Mouse (Mus musculus) heart, postnatal 0 days (tissue): ENCODE measurements around the gene Wiz. TPM values are rescaled to one million over a fixed set of nuclear protein-coding genes. Genes with fewer than 3 reads are reported as not detected.

ENCODE experiments used
- ATAC-seq: fragments of 200-750 bp; cut with Nextera tagmentation; 2 replicates; pipeline ENCODE4 v1.8.0; 2017; ENCODE audit warnings: low read depth, moderate number of reproducible peaks, moderate library complexity; ENCODE audit not compliant: insufficient read depth
- DNase-seq: peaks from one replicate; pipeline ENCODE4 v3.0.0-alpha.2; 2016; ENCODE audit warnings: low spot score
- H3K27ac ChIP-seq: fragments of 300-500 bp; sonication (generic); 2 replicates; pipeline ENCODE4 v1.5.1; 2014; ENCODE audit warnings: low read depth, mild to moderate bottlenecking
- H3K27me3 ChIP-seq: fragments of 300-500 bp; sonication (generic); 2 replicates; pipeline ENCODE4 v1.6.1; 2014; ENCODE audit warnings: low read length, mixed read lengths; ENCODE audit not compliant: control insufficient read depth, insufficient read depth
- H3K36me3 ChIP-seq: fragments of 300-500 bp; sonication (generic); replicated peaks from 2 replicates; pipeline ENCODE4 v1.6.1; 2014; ENCODE audit warnings: low read length, mixed read lengths; ENCODE audit not compliant: control insufficient read depth, insufficient read depth
- H3K4me1 ChIP-seq: fragments of 300-500 bp; sonication (generic); 2 replicates; pipeline ENCODE4 v1.6.1; 2014; ENCODE audit warnings: antibody characterized with exemption; ENCODE audit not compliant: control insufficient read depth, insufficient read depth
- H3K4me2 ChIP-seq: fragments of 300-500 bp; sonication (generic); 2 replicates; pipeline ENCODE4 v1.6.1; 2014; ENCODE audit warnings: low read depth, mild to moderate bottlenecking, low read length, moderate library complexity
- H3K4me3 ChIP-seq: fragments of 300-500 bp; sonication (generic); 2 replicates; pipeline ENCODE4 v1.5.1; 2014; ENCODE audit warnings: low read depth, low read length
- H3K9ac ChIP-seq: fragments of 300-500 bp; sonication (generic); replicated peaks from 2 replicates; pipeline ENCODE4 v1.6.1; 2014; ENCODE audit warnings: low read depth, low read length, mixed read lengths
- H3K9me3 ChIP-seq: fragments of 300-500 bp; sonication (generic); replicated peaks from 2 replicates; pipeline ENCODE4 v1.6.1; 2016; ENCODE audit warnings: low read length; ENCODE audit not compliant: control insufficient read depth
- CTCF ChIP-seq: IDR thresholded peaks from 2 replicates; pipeline ENCODE4 v1.5.1; 2016; ENCODE audit warnings: antibody characterized with exemption, control low read depth, low read depth
- EP300 ChIP-seq: IDR thresholded peaks from 2 replicates; pipeline ENCODE4 v1.6.1; 2016; ENCODE audit warnings: antibody characterized with exemption, low read depth
- WGBS: fragments of 180-500 bp; shearing (Covaris S2); extraction: QIAGEN DNeasy Blood & Tissue Kit; methylation state at CpG from one replicate; pipeline ENCODE4 v1.1.7; 2014; 5-methylcytosine and 5-hydroxymethylcytosine counted together
- polyA plus RNA-seq: library from polyadenylated mRNA; unstranded; fragments of >200 nt; fragmentation: Nextera tagmentation; extraction: Ambion mirVana; gene quantifications from 2 replicates; pipeline ENCODE4 v1.2.1, GENCODE M21; 2015
- total RNA-seq: library from RNA; depleted of rRNA; stranded (reverse); fragments of >200 nt; gene quantifications from 2 replicates; pipeline ENCODE4 v1.2.3, GENCODE M21; 2014; ENCODE audit warnings: low replicate concordance

Wiz gene
- total and polyA plus RNA-seq, 2 experiments from 2014 or later = 7.0 to 21.4 TPM

- 60% methylated on average over 2 of the region's 2 CpGs for whole genome bisulfite sequencing
- Histone ChIP-seq H3K4me2 (no peak overlapping the region), H3K36me3 (0 out of 2 replicates have a peak, but pooled peaks cover 3% of the 10 kb centered on the region), H3K9me3 (no peaks in the 10 kb centered on the region), H3K9ac (no peak overlapping the region), H3K4me3 (no peak overlapping the region), H3K4me1 (peaks cover 6% of the 10 kb centered on the region; the same call in 1 of the 2 replicates), H3K27ac (no peak overlapping the region), H3K27me3 (no peaks in the 10 kb centered on the region)
- DNase-seq (no peak), ATAC-seq (no peak)
- TF ChIP-seq CTCF (no peak), EP300 (no peak)
Observed at GRCm38 (mm10) chr17:32378786-32379185, 10.5 kb downstream of the Wiz start.

- H3K36me3 ChIP-seq = 0 out of 2 replicates have a peak, but pooled peaks cover 3% of the 10 kb centered on the region
Observed at GRCm38 (mm10) chr17:32377137-32377536, 12.1 kb downstream of the Wiz start.

GRCm38 (mm10) chr17:32376475-32376874, 12.8 kb downstream of the Wiz start:
- ATAC-seq (no peak), DNase-seq (no peak)
- Histone ChIP-seq H3K36me3 (0 out of 2 replicates have a peak, but pooled peaks cover 3% of the 10 kb centered on the region), H3K9ac (no peak overlapping the region), H3K4me2 (no peak overlapping the region), H3K9me3 (no peaks in the 10 kb centered on the region), H3K4me1 (no peaks in the 10 kb centered on the region), H3K4me3 (no peak overlapping the region), H3K27me3 (no peaks in the 10 kb centered on the region), H3K27ac (no peak overlapping the region)
- TF ChIP-seq CTCF (no peak), EP300 (no peak)
- WGBS = 93% methylated on average over 15 of the region's 15 CpGs

More at GRCm38 (mm10) chr17:32377137-32377536, 12.1 kb downstream of the Wiz start:
- no peak overlapping the region for H3K4me3 ChIP-seq
- H3K4me1 ChIP-seq = no peaks in the 10 kb centered on the region
- DNase-seq (no peak), ATAC-seq (no peak)
- no peak overlapping the region for H3K4me2 ChIP-seq
- no peak overlapping the region for H3K27ac ChIP-seq
- no peak overlapping the region for H3K9ac ChIP-seq
- TF ChIP-seq CTCF (no peak), EP300 (no peak)
- 74% methylated on average over 9 of the region's 9 CpGs for WGBS
- H3K9me3 ChIP-seq = no peaks in the 10 kb centered on the region
- no peaks in the 10 kb centered on the region for H3K27me3 ChIP-seq

GRCm38 (mm10) chr17:32368991-32369578, 20.2 kb downstream of the Wiz start:
- TF ChIP-seq CTCF (no peak), EP300 (no peak)
- Histone ChIP-seq H3K4me1 (peaks cover 9% of the 10 kb centered on the region; the same call in 1 of the 2 replicates), H3K27me3 (no peaks in the 10 kb centered on the region), H3K4me3 (peak overlapping the region; percentile 17; the same call in 1 of the 2 replicates), H3K9me3 (no peaks in the 10 kb centered on the region), H3K27ac (no peak overlapping the region), H3K36me3 (no peaks in the 10 kb centered on the region), H3K9ac (no peak overlapping the region), H3K4me2 (peak overlapping the region; percentile 46; the same call in 1 of the 2 replicates)
- 28% methylated on average over 11 of the region's 17 CpGs for WGBS
- ATAC-seq (no peak), DNase-seq (no peak)

GRCm38 (mm10) chr17:32367706-32368105, 21.5 kb downstream of the Wiz start:
- ATAC-seq (no peak), DNase-seq (no peak)
- H3K9ac ChIP-seq = no peak overlapping the region

GRCm38 (mm10) chr17:32365296-32365695, 23.9 kb downstream of the Wiz start:
- no peak overlapping the region for H3K4me3 ChIP-seq
- 55% methylated on average over 1 of the region's 1 CpGs for WGBS
- no peak for TF ChIP-seq CTCF
- no peak for TF ChIP-seq EP300
- no peaks in the 10 kb centered on the region for H3K27me3 ChIP-seq
- ATAC-seq (no peak), DNase-seq (no peak)
- H3K9me3 ChIP-seq = no peaks in the 10 kb centered on the region
- no peak overlapping the region for H3K27ac ChIP-seq
- no peak overlapping the region for H3K4me2 ChIP-seq
- H3K4me1 ChIP-seq = peaks cover 17% of the 10 kb centered on the region; the same call in 1 of the 2 replicates
- peaks cover 15% of the 10 kb centered on the region for H3K36me3 ChIP-seq
- H3K9ac ChIP-seq = no peak overlapping the region

More at GRCm38 (mm10) chr17:32367706-32368105, 21.5 kb downstream of the Wiz start:
- 85% methylated on average over 11 of the region's 11 CpGs for WGBS
- Histone ChIP-seq H3K9me3 (no peaks in the 10 kb centered on the region), H3K36me3 (no peaks in the 10 kb centered on the region), H3K4me1 (peaks cover 17% of the 10 kb centered on the region; the same call in 1 of the 2 replicates), H3K27me3 (no peaks in the 10 kb centered on the region), H3K4me3 (no peak overlapping the region), H3K4me2 (no peak overlapping the region), H3K27ac (no peak overlapping the region)
- TF ChIP-seq EP300 (no peak), CTCF (no peak)
